Mouse (Mus musculus) embryonic facial prominence, embryonic 14.5 days (tissue): ENCODE data around the gene Gpa33. TPM values are rescaled to one million over a fixed set of nuclear protein-coding genes. Genes with fewer than 3 reads are reported as not detected.

Experiments used
- ATAC-seq: fragments of 200-750 bp; cut with Nextera tagmentation; 2 replicates; pipeline ENCODE4 v1.8.0; 2017; ENCODE audit warnings: low read depth, moderate number of reproducible peaks, moderate TSS enrichment
- DNase-seq: peaks from one replicate; pipeline ENCODE4 v3.0.0-alpha.2; 2015; ENCODE audit warnings: low spot score
- H3K27ac ChIP-seq: fragments of 300-500 bp; sonication (generic); replicated peaks from 2 replicates; pipeline ENCODE4 v1.5.1; 2014; ENCODE audit warnings: low read depth, mild to moderate bottlenecking, low read length, moderate library complexity
- H3K27me3 ChIP-seq: fragments of 300-500 bp; sonication (generic); replicated peaks from 2 replicates; pipeline ENCODE4 v1.6.1; 2014; ENCODE audit warnings: low read length; ENCODE audit not compliant: control insufficient read depth, insufficient read depth
- H3K36me3 ChIP-seq: fragments of 300-500 bp; sonication (generic); 2 replicates; pipeline ENCODE4 v1.6.1; 2014; ENCODE audit warnings: low read length, mixed read lengths; ENCODE audit not compliant: control insufficient read depth, insufficient read depth
- H3K4me1 ChIP-seq: fragments of 300-500 bp; sonication (generic); 2 replicates; pipeline ENCODE4 v1.6.1; 2014; ENCODE audit warnings: antibody characterized with exemption, low read length; ENCODE audit not compliant: control insufficient read depth, insufficient read depth
- H3K4me2 ChIP-seq: fragments of 300-500 bp; sonication (generic); 2 replicates; pipeline ENCODE4 v1.6.1; 2014; ENCODE audit warnings: low read depth, mild to moderate bottlenecking, low read length, moderate library complexity, mixed read lengths
- H3K4me3 ChIP-seq: fragments of 300-500 bp; sonication (generic); 2 replicates; pipeline ENCODE4 v1.5.1; 2014; ENCODE audit warnings: low read depth, mild to moderate bottlenecking, low read length
- H3K9ac ChIP-seq: fragments of 300-500 bp; sonication (generic); 2 replicates; pipeline ENCODE4 v1.6.1; 2014; ENCODE audit warnings: low read depth, mild to moderate bottlenecking, low read length, moderate library complexity, mixed read lengths
- H3K9me3 ChIP-seq: fragments of 300-500 bp; sonication (generic); 2 replicates; pipeline ENCODE4 v1.6.1; 2016; ENCODE audit warnings: low read length; ENCODE audit not compliant: control insufficient read depth
- WGBS: fragments of 180-500 bp; shearing (Covaris S2); extraction: QIAGEN DNeasy Blood & Tissue Kit; methylation state at CpG from one replicate; pipeline ENCODE4 v1.1.7; 2014; 5-methylcytosine and 5-hydroxymethylcytosine counted together
- polyA plus RNA-seq: library from polyadenylated mRNA; unstranded; fragments of >200 nt; fragmentation: Nextera tagmentation; extraction: Ambion mirVana; gene quantifications from 2 replicates; pipeline ENCODE4 v1.2.1, GENCODE M21; 2014

Gpa33 gene
- polyA plus RNA-seq, 1 experiment from 2014 or later: 0.26 TPM

- DNase-seq (peak; percentile 77), ATAC-seq (peak; percentile 48; the same call in 1 of the 2 replicates)
- H3K27me3 ChIP-seq: peaks cover 14% of the 10 kb centered on the region; the same call in 1 of the 2 replicates
- no peak overlapping the region for H3K27ac ChIP-seq
- H3K4me1 ChIP-seq: no peaks in the 10 kb centered on the region
- H3K4me2 ChIP-seq: peak overlapping the region; percentile 27
- H3K4me3 ChIP-seq: no peak overlapping the region
- H3K9me3 ChIP-seq: no peaks in the 10 kb centered on the region
- no peak overlapping the region for H3K9ac ChIP-seq
- H3K36me3 ChIP-seq: no peaks in the 10 kb centered on the region
- WGBS: 16% methylated on average over 24 of the region's 24 CpGs
Measured at GRCm38 (mm10) chr1:166160569-166161445, 30.8 kb downstream of the Gpa33 start.

- H3K9ac ChIP-seq: no peak overlapping the region
- no peak overlapping the region for H3K4me3 ChIP-seq
- DNase-seq (no peak), ATAC-seq (no peak)
- WGBS: 97% methylated on average over 14 of the region's 14 CpGs
- H3K27ac ChIP-seq: no peak overlapping the region
- peaks cover 9% of the 10 kb centered on the region; the same call in 1 of the 2 replicates for H3K27me3 ChIP-seq
- no peak overlapping the region for H3K4me2 ChIP-seq
- H3K4me1 ChIP-seq: no peaks in the 10 kb centered on the region
- H3K9me3 ChIP-seq: no peaks in the 10 kb centered on the region
- H3K36me3 ChIP-seq: no peaks in the 10 kb centered on the region
Measured at GRCm38 (mm10) chr1:166164580-166164979, 34.5 kb downstream of the Gpa33 start.

GRCm38 (mm10) chr1:166165159-166165558 is 35.1 kb downstream of the Gpa33 start:
- Histone ChIP-seq H3K4me3 (no peak overlapping the region), H3K4me1 (no peaks in the 10 kb centered on the region), H3K4me2 (no peak overlapping the region), H3K9me3 (no peaks in the 10 kb centered on the region), H3K9ac (no peak overlapping the region), H3K36me3 (no peaks in the 10 kb centered on the region), H3K27ac (no peak overlapping the region), H3K27me3 (peaks cover 3% of the 10 kb centered on the region; the same call in 1 of the 2 replicates)
- ATAC-seq (no peak), DNase-seq (no peak)
- 86% methylated on average over 9 of the region's 9 CpGs for WGBS

GRCm38 (mm10) chr1:166167405-166167804 is 37.4 kb downstream of the Gpa33 start:
- Histone ChIP-seq H3K9me3 (no peaks in the 10 kb centered on the region), H3K27ac (no peak overlapping the region), H3K27me3 (no peaks in the 10 kb centered on the region), H3K4me1 (no peaks in the 10 kb centered on the region), H3K4me3 (no peak overlapping the region), H3K4me2 (no peak overlapping the region), H3K9ac (no peak overlapping the region), H3K36me3 (no peaks in the 10 kb centered on the region)
- DNase-seq (no peak), ATAC-seq (no peak)
- WGBS: 69% methylated on average over 4 of the region's 4 CpGs

DNA sequence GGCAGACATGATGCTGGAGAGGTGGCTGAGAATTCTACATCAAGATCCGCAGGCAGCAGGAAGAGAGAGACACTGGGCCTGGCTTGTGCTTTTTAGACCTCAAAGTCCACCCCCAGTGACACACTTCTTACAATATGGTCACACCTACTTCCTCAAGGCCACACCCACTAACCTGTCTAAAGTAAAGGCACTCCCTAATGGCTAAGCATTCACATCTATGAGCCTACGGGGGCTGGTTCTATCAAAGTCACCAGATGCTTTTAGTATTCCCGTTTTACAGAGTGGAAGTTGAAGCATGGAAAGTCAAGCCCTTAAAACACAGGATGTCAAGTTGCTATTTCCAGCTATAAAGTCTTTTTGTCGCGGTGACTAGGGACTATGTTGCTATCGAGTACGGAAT is 38.0 kb downstream of the Gpa33 start:
- DNase-seq: no peak
- no peak overlapping the region for H3K4me2 ChIP-seq
- no peak for ATAC-seq
- no peaks in the 10 kb centered on the region for H3K4me1 ChIP-seq
- H3K4me3 ChIP-seq: no peak overlapping the region
- H3K9ac ChIP-seq: no peak overlapping the region
- no peaks in the 10 kb centered on the region for H3K9me3 ChIP-seq
- H3K36me3 ChIP-seq: no peaks in the 10 kb centered on the region
- no peaks in the 10 kb centered on the region for H3K27me3 ChIP-seq
- 94% methylated on average over 7 of the region's 7 CpGs for WGBS
- no peak overlapping the region for H3K27ac ChIP-seq

DNA sequence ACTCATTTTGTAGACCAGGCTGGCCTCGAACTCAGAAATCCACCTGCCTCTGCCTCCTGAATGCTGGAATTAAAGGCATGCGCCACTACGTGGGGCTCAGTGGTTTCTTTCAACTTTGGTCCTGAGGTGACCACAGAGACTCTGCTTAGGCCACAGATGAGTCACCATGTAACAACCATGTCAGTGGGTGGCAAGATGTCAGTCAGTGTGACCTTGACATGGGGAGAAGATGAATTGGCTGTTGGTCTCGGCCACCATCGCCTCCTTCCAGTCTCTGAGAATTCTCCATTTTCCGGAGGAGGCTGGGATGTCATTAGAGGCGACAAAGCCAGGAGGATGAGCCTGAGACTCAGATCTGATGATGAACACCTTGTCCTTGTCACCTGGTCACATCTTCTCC is 39.7 kb downstream of the Gpa33 start:
- Histone ChIP-seq H3K9ac (no peak overlapping the region), H3K9me3 (no peaks in the 10 kb centered on the region), H3K27ac (no peak overlapping the region), H3K4me1 (no peaks in the 10 kb centered on the region), H3K36me3 (no peaks in the 10 kb centered on the region), H3K4me2 (no peak overlapping the region), H3K4me3 (no peak overlapping the region), H3K27me3 (no peaks in the 10 kb centered on the region)
- ATAC-seq: no peak
- 89% methylated on average over 7 of the region's 7 CpGs for whole genome bisulfite sequencing
- no peak for DNase-seq

- Histone ChIP-seq H3K4me3 (no peak overlapping the region), H3K9ac (no peak overlapping the region), H3K36me3 (no peaks in the 10 kb centered on the region), H3K27ac (no peak overlapping the region), H3K4me1 (no peaks in the 10 kb centered on the region), H3K9me3 (no peaks in the 10 kb centered on the region), H3K27me3 (no peaks in the 10 kb centered on the region), H3K4me2 (no peak overlapping the region)
- WGBS: 93% methylated on average over 12 of the region's 12 CpGs
- ATAC-seq (no peak), DNase-seq (no peak)
Measured at GRCm38 (mm10) chr1:166170852-166171251, 40.8 kb downstream of the Gpa33 start.

DNA sequence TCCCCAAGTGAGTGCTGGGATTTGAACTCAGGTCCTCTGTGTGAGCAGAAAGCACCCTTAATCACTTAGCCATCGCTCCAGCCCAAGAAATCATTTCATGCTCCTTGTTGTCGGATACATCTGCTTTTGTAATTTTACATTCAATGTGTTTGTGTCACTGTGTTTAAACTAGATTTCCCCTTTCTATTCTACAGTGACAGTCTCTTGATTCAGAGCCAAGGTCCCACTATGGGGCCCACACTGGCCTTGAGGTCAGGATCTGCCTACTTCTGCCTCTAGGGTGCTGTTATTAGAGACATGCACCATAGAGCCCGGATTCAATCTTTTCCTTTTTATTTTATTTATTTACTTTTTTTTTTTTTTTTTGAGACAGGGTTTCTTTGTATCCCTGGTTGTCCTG is 43.0 kb downstream of the Gpa33 start:
- ATAC-seq (no peak), DNase-seq (no peak)
- Histone ChIP-seq H3K27ac (no peak overlapping the region), H3K27me3 (no peaks in the 10 kb centered on the region), H3K4me2 (no peak overlapping the region), H3K4me1 (no peaks in the 10 kb centered on the region), H3K4me3 (no peak overlapping the region), H3K9ac (no peak overlapping the region), H3K36me3 (no peaks in the 10 kb centered on the region), H3K9me3 (no peaks in the 10 kb centered on the region)
- WGBS: 77% methylated on average over 3 of the region's 3 CpGs

GRCm38 (mm10) chr1:166173621-166174020 is 43.6 kb downstream of the Gpa33 start:
- WGBS: 61% methylated on average over 9 of the region's 9 CpGs
- Histone ChIP-seq H3K4me1 (no peaks in the 10 kb centered on the region), H3K27ac (no peak overlapping the region), H3K9ac (no peak overlapping the region), H3K27me3 (no peaks in the 10 kb centered on the region), H3K4me2 (no peak overlapping the region), H3K4me3 (no peak overlapping the region), H3K9me3 (no peaks in the 10 kb centered on the region), H3K36me3 (no peaks in the 10 kb centered on the region)
- ATAC-seq: no peak
- no peak for DNase-seq
